Mouse (Mus musculus): ENCODE results near the gene Mrpl12. TPM values are rescaled to one million over a fixed set of nuclear protein-coding genes. Genes with fewer than 3 reads are reported as not detected.
"Not testable (repeated sequence)": the region's sequence is repeated elsewhere in the genome, so short reads cannot be mapped to it uniquely, and the experiment has no call there.

The Mrpl12 gene
- total RNA-seq, 2 experiments from 2014 or later = 116 to 122 TPM

- no peak for DNase-seq (ENCODE audit: low spot score in 2 of 2)
Observed at GRCm38 (mm10) chr11:120505661-120506060, 21.2 kb downstream of the Mrpl12 start.

GRCm38 (mm10) chr11:120506899-120507298 lies 22.5 kb downstream of the Mrpl12 start:
- DNase-seq (ENCODE audit: low spot score in 2 of 2) = no peak

GRCm38 (mm10) chr11:120507611-120508289 lies 23.3 kb downstream of the Mrpl12 start:
- DNase-seq (ENCODE audit: low spot score in 2 of 2) = no peak

- no peak for DNase-seq (ENCODE audit: low spot score in 2 of 2)
Observed at GRCm38 (mm10) chr11:120508290-120508870, 24.0 kb downstream of the Mrpl12 start.

- DNase-seq (ENCODE audit: low spot score in 2 of 2) = no peak
Observed at GRCm38 (mm10) chr11:120509940-120510339, 25.5 kb downstream of the Mrpl12 start.

- no peak for DNase-seq (ENCODE audit: low spot score in 2 of 2)
Observed at GRCm38 (mm10) chr11:120510375-120511030, 26.1 kb downstream of the Mrpl12 start.

GRCm38 (mm10) chr11:120512790-120513453 lies 28.5 kb downstream of the Mrpl12 start:
- no peak for DNase-seq (ENCODE audit: low spot score in 2 of 2)

DNA sequence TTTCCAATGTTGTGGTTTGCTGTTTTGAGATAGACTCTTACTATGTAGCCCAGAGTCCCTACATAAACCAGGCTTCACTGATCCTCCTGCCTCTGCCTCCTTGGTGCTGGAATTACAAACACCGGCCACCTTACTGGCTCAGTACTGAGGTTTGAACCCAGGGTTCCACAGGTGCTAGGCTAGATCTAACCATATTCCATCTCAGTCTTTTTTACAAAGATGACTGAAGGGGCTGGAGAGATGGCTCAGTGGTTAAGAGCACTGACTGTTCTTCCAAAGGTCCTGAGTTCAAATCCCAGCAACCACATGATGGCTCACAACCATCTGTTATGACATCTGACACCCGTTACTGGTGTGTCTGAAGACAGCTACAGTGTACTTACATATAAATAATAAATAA lies 29.8 kb downstream of the Mrpl12 start:
- not testable (repeated sequence) for DNase-seq (ENCODE audit: low spot score in 2 of 2)

DNA sequence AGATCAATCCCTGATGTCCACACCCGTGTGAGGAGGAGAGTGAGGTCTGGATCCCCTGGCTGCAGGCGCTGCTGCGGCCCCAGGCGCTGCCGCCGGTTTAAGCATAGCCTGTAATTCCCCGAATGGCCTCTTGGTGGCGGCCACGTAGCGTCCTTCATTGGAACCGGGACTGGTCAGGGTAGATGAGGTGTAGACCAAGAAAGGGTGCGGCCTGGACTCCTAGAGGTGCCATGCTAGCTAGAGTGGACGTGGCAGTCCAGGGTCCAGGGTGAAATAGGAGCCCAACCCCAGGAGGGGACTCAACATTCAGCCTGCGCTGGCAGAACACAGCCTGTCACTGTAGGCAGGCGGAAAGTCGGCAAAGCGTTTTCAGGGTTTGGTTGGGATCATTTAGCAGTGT lies 31.2 kb downstream of the Mrpl12 start:
- peak; percentile 84 to 86 for DNase-seq (ENCODE audit: low spot score in 2 of 2)

- DNase-seq (ENCODE audit: low spot score in 2 of 2) = no peak
Observed at GRCm38 (mm10) chr11:120517147-120517546, 32.7 kb downstream of the Mrpl12 start.

GRCm38 (mm10) chr11:120518027-120518426 lies 33.6 kb downstream of the Mrpl12 start:
- peak in 1 of 2 experiments; percentile 14 for DNase-seq (ENCODE audit: low spot score in 2 of 2)

DNA sequence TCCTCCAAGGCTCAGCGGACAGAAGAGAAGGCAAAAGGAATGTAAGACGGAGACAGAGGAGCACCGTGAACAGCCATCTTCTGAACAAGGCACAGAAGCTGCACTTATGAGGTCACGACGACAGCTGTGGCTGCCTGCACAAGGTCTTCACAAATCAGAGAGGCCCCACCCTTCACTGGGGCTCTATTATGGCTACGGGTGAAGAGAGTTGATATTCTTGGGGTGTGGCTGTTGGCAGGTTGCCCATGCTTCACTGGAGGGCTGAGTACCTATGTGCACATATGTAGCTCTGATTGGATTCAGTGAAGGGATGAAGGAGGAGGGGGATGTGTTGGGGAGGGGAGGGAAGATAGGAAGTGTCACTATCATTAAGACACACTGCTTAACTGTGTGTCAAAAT lies 34.1 kb downstream of the Mrpl12 start:
- DNase-seq (ENCODE audit: low spot score in 2 of 2) = no peak

GRCm38 (mm10) chr11:120519738-120520137 lies 35.3 kb downstream of the Mrpl12 start:
- peak in 1 of 2 experiments; percentile 43 for DNase-seq (ENCODE audit: low spot score in 2 of 2)

- no peak for DNase-seq (ENCODE audit: low spot score in 2 of 2)
Observed at GRCm38 (mm10) chr11:120520498-120520897, 36.1 kb downstream of the Mrpl12 start.

- DNase-seq (ENCODE audit: low spot score in 2 of 2) = peak in 1 of 2 experiments; percentile 21
Observed at GRCm38 (mm10) chr11:120520967-120521540, 36.6 kb downstream of the Mrpl12 start.

DNA sequence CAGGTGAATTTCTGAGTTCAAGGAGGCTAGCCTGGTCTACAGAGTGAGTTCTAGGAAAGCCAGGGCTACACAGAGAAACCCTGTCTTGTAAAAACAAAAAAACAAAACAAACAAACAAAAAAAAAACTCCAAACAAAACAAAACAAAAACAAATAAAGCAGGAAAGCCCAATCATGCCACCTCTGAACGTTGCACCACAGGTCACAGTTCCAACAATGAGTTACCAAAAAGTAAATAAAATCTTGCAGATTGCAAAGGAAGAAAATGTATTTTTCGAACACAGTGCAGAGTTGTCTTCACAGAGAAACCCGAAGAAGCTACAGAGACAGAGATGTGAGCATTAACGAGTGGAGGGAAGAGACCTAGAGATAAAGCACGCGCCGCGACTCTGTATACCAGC lies 38.2 kb downstream of the Mrpl12 start:
- DNase-seq (ENCODE audit: low spot score in 2 of 2) = no peak

DNA sequence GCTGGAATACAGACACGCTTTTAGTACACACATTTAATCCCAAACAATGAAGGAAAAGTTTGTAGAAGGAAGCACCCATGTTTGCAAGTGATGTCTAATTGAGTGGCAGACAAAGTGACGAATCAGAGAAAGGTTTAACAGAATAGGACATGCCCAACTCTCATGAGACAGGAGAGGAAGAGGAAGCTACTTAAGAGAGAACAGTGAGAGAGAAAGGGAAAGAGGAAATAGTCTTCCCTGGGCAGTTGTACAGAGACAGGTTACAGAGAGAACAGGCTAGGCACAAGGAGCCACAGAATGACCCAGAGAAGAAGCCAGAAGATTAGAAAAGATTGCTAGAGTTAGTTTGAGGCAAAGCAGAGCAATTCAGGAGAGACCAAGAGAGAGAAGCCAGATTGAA lies 41.5 kb downstream of the Mrpl12 start:
- no peak for DNase-seq (ENCODE audit: low spot score in 2 of 2)

GRCm38 (mm10) chr11:120527690-120528354 lies 43.4 kb downstream of the Mrpl12 start:
- DNase-seq (ENCODE audit: low spot score in 2 of 2) = no peak

GRCm38 (mm10) chr11:120528903-120529302 lies 44.5 kb downstream of the Mrpl12 start:
- no peak for DNase-seq (ENCODE audit: low spot score in 2 of 2)

DNA sequence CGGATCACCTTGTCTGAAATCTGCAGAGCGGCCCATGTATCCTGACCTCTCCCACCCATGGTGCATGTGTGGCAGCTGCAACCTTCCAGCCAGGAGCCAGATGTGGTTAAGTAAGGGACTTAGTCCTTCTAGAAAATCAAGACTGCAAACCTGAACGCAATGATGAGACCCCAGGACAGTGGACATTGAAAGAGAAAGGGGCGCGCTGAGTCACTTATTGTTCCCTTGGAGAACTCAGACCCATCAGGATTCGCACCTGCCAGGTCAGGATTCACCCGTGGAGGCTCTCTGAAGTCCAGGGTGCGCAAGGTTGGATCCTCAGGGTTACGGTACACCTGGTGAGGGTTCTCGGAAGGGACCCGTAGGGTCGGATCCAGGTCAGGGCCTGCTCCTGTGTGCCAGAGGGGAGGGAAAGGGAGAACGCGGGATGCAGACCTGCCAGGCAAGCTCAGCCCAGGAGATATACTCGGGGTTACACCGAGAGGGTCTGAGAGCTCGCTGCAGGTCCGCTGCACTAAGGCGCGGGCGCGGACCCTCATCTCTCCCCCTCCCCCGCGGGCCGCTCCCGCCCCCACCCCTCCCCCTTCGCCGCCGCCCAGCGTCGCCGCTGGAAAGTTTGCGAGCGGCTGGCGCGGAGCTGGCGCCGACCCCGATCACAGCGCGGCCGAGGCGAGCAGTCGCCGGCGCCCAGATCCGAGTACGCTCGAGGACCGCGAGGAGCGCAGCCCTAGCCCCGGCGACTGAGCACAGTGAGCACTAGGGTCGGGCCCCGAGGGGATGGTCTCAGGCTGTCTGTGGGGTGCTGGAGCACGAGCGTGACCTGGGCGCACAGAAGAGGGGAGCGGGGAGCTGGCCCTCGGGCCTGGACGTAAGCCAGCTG lies 45.9 kb downstream of the Mrpl12 start, which contains the start of gene Gcgr:
TSS of gene Gcgr (plus strand) at position 615 of the 880 bp plus-strand sequence.
- DNase-seq (ENCODE audit: low spot score in 2 of 2) = peak in 1 of 2 experiments; percentile 47
